Mouse (Mus musculus) layer of hippocampus, postnatal 14 days (tissue): ENCODE results near the gene Derl3. TPM values are rescaled to one million over a fixed set of nuclear protein-coding genes. Genes with fewer than 3 reads are reported as not detected.
"Not testable (repeated sequence)": the region's sequence is repeated elsewhere in the genome, so short reads cannot be mapped to it uniquely, and the experiment has no call there.

Source experiments
- DNase-seq, 2 experiments: peaks; one replicate each; pipeline ENCODE4 v3.0.0; 2021 to 2022; ENCODE audit warnings: low spot score in 2 of 2, mixed read lengths in 1 of 2
- long read RNA-seq, 2 experiments: library from polyadenylated mRNA; stranded (forward); transcript quantifications; one replicate each; pipeline ENCODE4 v2.0.0; 2021
- total RNA-seq, 2 experiments: library from RNA; stranded (reverse); gene quantifications; 2 replicates each; pipeline ENCODE4 v1.2.3; 2021

The Derl3 gene
- total RNA-seq = 1 to 10 TPM; 2.0 to 2.1 TPM
- long read RNA-seq, experiment 1 = 0 reads
- long read RNA-seq, experiment 2, partial matches to known transcripts = 0 of 3 reads
- long read RNA-seq, experiment 2, other reads (novel, unspliced or antisense) = 2 of 3 reads

DNA sequence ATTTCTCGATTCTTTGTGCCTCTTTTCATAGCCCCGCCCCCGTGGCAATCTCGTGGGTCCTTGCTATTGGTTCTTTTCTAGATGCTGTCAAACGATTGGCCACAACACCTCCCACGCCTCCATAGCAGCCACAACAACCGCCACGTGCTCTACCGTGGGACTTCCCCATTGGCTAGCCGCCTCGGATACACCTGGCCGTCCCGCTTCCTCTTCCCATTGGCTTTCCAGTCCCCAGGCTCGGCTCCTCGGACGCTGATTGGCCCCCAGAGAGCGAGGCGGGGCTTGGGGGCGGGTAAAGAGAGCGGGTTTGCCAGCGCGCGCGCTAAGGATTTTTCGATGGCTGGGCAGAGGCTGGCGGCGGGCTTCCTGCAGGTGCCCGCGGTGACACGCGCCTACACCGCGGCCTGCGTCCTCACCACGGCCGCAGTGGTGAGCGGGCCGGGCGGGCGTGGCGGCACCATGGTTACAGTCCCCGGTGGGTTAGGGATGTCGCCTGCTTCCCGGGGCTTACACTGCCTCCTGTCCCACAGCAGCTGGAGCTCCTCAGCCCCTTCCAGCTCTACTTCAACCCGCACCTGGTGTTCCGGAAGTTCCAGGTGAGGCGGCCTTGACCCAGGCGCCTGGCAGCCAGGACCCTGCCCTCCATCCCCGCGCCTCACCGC is at the start of gene Derl3:
Gene Derl3, plus strand, starts transcription at position 325 of the 662 bp plus-strand sequence.
- DNase-seq = peak; percentile 91 to 97

DNA sequence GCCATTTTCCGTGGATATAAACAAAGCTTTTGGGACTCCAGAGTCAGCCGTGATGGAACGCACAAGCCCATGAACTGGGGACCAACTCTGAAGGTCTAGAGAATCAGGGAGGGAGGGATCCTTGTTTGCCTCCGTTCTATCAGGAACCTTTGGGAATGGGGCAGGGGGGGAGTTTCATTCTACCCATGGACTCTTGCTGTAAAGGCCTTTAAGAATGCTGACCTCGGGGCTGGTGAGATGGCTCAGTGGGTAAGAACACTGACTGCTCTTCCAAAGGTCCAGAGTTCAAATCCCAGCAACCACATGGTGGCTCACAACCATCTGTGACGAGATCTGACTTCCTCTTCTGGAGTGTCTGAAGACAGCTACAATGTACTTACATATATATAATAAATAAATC is 49.3 kb upstream of the Derl3 start:
- DNase-seq = not testable (repeated sequence)

DNA sequence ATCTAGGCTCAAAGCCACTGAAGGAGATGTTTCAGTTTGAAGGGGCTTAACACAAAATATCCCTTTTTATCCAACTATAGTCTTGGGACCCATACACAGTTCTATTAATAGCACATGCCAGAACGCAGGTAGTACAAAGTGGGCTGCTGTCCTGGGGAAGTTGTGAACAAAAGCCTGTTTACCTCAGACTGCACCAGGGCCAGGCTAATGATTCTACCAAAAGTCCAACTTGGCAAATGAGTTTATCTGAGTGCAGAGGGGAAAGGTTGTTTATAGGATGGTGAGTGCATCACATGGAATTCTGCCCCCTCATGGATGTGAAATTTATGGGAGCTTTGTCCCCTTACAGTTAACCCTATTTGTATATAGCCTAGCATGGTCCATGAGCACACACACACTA is 48.4 kb upstream of the Derl3 start:
- no peak for DNase-seq

DNA sequence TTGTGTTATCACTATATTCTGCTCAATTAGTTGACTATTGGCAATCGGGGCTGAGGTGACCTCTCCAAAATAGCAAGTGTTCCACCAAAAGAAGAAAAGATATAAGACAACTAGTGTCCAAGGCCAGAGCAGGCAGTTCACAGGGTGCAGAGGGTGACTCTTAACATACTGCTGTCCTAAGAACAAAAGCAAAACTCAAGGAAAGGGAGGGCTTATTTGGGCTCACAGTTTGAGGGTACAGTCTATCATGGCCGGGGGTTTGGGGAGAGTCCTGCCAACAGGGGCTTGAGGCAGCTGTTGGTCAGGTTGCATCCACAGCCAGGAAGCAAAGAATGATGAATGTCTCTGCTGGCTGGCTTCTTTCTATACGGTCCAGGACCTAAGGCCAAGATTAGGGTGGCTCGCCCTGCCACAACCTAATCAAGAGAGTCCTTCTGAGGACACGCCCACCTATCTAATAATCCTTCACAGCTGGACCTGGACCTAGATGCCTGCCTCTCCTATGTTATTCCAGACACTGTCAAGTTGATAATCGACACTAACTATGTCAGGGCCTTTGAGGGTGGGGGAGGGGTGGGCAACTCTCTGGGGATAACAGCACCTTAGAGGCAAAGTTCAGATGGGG is 47.8 kb upstream of the Derl3 start:
- DNase-seq = no peak

DNA sequence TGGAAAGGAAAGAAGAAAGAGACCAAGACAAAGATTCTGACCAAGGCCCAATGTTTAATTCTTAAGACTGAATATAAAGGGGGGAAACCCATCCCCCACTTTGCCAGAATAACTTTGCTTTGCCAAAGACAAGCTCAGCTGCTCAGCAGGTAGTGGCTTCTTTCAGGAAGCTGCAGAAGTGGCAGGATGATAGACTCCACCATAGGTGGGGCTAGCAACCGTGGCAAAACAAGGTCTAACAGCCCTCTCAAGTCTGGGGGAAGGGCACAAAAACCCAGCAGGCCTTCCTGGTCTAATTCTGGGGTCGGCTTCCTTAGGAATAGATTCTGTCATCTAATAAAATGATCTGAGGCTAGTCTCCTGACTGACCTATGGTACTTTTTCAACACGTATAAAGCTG is 44.8 kb upstream of the Derl3 start:
- DNase-seq = no peak

DNA sequence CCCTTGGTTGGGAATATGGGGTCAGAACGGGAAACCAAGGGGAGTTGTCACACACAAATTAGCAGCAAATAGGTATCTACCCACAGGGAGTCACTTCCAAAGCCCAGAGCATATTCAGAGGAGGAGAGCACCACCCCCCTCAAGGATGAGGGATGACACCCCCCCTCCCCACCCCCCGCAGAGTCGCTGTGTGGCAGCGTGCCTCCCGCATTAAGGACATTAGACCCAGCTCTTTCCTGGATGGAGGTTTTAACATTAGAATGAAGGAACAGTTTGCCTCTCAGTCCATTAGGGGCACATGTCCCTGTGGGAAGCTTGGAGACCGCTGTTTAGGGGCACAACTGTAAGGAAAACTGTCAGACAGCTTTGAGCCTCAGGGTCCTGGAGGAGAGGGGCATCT is 42.1 kb upstream of the Derl3 start:
- DNase-seq = no peak

DNA sequence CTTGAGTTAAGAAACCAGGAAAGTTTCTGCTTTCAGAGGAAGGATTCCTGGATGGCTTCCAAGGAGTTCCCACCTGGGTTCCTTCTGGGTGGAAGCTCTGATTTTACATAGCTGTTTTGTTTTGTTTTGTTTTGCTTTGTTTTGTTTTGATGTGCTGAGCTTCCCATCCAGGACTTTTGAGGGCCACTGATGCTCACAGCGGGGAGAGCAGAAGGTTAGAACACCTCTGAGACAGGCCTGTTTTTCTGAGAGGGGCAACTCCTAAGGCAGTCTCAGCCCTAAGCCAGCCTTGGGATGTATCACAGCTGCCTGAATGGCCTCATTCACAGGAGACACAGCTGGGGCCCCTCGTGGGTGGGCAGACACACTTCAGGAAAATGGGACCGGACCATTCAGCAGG is 41.5 kb upstream of the Derl3 start:
- DNase-seq = no peak

DNA sequence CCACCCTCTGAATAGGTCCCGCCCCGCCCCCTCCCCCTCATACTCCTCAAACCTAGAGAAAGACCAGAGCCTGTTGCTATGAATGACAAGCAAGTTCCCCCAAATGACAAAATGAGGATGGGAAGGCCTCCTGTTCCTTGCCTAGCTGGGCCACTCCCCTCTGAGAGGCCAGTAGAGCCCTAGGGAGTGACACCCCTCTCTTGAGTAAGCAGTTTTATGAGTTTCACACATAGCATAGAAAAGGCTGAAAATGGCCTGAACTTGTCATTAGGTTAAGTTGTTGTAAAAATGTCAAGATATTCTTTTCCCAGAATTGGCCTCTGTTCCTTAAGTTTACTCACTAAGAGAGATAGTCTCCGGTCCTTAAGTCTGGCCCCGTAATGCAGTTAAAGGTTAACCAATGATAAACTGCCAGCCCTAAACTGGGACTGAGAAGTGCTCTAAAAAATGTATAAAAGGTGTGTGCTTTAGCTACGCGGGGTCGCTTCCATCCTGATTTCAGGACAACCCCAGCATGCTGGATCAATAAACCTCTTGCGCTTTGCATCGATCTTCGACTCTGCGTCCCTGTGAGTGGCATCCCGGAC is 40.6 kb upstream of the Derl3 start:
- DNase-seq = no peak

DNA sequence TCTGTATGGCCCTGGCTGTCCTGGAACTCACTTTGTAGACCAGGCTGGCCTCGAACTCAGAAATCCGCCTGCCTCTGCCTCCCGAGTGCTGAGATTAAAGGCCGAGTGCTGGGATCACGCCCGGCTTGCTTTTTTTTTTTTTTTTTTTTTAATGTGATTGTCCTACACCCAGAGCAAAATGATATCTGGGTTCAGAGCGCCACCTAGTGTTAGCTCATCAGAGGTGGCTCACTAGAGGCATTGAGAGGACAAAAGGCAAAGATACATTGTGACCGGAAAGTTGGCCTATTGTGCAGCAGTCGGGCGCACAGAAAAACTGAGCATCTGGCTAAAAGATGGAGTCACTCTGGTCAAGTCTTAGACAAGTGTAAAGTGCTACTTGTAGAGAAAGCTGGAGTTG is 39.8 kb upstream of the Derl3 start:
- DNase-seq = peak; percentile 78 to 90

DNA sequence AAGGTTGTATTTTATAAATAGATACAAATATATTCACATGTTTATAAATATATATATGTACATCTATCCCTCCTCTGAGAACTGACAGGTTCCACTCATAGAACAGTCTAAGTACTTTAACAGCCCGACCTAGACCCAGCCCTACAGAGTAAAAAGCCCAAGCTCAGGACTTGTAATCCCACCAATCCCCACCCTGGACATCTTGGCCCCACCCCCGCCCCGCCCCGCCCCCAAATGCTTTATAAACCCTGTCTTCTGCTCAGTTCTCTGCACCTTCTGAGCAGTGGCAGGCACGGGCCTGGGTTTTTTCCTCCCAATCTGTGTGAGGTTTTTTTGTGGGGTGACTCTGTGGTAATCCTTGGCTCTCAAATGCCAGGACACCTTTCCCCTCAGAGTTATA is 39.1 kb upstream of the Derl3 start:
- no peak for DNase-seq

DNA sequence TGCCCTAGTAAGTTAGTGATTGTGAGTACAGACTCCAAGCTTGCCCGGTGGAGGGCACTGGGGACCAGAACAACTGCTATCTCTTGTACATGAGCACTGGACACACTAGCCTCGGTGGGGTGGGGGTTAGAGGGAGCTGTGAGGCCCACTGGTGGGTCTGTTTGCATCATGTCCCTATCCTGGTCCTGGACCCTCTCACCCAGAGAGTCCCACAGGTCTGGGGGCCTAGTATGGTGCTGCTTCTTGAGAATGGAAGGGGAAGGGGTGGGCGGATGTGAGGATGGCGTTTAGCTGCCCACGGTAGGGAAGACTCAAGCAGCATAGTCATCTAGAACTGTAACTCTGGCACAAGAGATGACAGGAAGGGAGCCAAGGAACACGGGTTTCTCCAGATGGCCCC is 38.4 kb upstream of the Derl3 start:
- DNase-seq = no peak

DNA sequence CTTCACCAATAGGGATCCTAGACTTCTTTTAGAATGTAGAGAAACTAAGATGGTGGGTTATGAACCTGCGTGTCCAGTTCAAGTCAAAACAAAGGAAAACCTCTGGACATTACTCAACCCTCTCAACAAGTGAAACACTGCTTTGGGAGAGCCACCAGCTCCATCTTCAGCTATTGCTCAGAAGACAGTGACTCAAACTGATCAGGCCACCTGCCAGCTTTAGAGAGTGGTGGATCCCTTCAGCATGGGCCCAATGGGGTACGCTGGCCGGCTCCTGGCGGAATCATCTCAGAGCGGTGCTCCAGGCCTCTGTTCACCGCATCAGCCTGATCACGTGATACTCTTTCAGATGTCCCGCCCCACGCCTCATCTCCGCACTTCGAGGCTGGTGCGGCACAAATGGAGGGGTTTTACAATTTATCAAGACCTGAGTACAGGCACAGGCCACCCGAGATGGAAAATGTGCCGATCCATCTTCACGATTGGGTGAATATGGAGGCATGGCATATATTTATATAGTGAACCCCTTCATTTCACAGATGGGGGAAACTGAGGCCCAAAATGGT is 37.7 kb upstream of the Derl3 start:
- DNase-seq = no peak

DNA sequence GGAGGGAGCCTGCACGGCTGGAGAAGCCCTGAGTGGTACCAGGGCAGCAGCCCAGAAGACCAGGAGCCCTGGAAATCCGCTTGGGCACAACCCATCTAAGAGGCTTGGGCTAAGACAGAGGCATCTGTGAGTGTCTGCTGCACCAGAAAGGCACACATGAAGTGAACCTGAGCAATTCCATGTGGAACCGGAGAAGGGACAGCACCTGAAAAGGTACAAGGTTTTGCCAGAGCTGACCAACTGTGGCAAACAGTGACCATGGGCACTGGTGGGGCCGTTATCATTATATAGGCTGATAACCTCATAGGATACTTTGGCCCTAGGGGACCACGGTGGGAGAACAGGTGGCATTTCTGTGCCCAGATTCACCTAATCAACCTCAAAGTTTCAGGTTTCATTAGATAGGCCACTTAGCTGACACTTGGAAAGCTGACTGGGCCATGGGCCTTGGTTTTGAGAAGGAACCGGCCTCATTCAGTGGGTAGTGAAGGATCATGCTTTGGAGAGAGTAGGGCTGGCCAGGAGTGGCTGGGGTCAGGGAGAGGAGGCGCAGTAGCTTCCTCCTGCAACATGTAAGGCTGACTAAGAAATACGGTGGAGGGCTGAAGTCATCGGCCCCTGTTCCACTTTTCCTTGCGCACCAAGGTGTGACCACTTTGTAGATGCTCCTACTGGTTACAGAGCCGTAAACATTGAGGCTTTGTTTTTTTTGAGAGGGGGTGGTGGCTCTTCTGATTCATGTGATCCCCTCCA is 36.9 kb upstream of the Derl3 start:
- no peak for DNase-seq

DNA sequence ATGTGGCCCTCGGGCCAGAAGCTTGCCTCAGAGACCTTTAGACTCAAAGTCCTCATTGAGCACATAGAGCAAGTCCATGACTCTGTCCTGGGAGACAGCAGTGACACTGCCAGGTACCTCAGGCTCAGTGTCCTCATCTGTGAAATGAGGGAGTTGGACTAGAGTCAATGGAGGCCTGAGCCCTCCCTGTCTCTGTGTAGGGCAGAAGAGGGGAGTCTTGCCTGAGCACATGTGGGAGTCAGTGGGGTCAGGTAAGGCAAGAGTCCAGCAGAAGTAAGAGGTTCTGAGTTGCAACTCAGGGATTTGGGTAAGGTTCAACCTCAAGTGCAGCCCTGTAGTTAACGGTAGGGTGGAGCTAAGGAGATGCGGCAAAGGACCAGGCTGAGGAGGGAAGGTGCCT is 36.2 kb upstream of the Derl3 start:
- DNase-seq = no peak

DNA sequence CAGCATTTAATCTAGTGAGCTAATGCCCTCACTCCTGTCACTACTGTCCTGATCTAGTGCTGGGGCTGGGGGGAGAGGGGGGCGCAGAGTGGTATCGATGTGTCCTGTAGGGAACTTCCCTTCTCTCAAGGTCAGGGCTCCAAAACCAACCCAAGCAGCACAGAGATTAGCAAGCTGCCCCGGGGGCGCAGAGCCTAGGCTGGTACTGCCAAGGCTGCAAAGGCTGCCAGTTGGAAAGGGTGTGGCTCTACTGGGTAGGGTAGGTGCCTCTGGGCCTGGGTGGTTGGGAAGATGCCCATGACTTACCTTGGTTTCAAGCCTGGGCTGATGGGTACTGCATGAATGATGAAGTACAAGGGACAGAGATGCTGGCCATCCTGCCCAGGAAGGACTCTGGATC is 35.6 kb upstream of the Derl3 start:
- DNase-seq = no peak

DNA sequence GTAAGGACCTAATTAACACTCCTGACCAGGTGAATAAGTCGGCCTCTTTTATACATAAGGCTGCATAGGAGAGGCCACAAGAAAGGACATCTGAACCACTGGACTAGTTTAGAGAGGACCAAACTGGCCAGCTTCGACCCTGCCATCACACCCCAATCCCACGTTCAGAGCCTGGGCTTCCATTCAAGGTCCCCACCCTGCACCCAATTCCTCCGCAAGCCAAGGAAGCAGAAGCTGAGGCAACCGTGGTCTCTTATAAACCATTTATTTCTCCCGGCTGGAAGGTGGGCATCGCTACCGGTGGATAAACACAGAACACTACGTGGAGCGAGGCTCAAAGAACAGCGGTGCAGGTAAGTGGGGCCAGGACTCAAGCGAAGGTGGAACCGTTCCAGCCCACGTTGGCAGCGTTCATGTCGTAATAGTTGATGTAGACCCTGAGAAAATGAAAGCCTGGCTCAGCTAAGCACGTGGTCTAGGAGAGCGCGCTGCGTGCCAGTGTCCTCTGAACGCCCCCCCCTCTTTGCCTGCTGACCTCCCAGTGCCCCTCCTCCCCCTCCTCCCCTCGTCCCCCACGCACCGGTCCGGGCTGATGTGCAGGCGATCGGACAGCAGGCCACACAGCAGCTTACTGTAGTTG is 34.0 kb upstream of the Derl3 start:
- peak in 1 of 2 experiments; percentile 39 for DNase-seq

DNA sequence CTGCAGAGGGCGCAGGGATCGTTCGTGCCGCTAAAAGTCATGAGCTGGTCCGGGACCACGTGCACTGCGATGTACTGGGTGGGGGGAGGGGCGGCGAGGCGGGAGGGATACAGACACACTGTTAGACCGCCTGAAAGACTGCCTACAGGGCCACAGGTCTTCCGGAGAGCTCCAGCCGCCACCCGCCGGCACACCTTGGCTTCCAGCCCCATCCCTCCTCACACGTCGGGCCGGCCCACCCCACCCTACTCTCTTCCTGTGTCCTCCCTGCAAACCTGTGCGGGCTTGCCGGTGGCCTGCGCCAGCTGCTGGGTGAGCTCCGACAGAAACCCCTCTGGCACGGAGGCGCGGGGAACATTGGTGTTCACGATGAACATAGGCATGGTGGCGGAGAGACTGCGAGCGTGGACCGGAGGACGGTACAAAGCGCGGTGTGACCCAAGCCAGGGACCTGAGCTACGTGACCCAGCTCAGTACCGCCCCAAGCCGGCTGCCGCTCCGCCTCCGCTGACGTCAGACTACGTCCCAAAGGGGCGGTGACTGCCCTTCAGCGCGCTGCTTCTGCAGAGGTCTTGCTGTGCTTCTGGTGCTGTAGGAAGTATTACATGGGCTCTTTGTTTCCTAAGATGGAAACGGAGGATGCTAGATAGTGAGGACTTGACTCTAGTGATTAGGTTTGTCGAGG is 33.3 kb upstream of the Derl3 start, which contains the start of gene Mif:
Gene Mif, minus strand, starts transcription at position 455 of the 685 bp plus-strand sequence.
- peak; percentile 83 for DNase-seq

DNA sequence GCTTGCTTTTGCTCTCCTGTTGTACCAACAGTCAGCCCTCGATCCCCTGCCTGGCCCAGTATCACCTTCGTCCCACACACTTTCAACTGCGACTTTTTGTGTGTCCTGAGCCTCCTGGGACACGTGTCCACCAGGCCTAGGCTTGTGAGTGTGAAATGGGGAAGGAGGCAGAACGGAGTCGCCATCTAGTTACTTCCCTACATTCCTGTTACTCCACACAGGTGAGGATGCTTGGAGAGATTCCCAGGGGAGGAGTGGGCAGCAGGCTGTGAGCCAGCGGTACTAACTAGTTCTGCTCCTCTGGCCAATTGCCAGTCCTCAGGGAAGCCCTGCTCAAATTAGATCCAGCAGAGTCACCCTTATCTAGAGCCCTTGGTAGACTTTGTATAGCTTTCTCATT is 32.5 kb upstream of the Derl3 start:
- DNase-seq = no peak

DNA sequence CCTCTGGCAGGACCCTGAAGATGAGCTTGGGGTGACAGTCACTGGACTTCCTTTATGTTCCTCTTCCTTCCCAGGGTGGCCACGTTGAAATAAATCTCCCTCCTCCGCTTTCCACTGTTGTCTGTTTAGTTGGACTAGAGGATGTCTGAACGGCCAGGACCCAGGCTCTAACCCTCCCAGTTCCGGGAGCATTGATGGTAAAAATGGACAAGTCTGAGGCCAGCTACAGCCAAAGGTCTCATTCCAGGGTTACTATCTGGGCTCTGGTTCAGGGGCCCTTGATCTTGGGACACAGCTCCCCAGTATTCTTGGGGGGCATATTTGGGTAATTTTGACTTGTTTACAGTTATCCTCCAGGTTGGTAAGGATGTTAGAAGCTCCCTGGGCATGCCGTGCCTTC is 31.6 kb upstream of the Derl3 start:
- DNase-seq = no peak
